Mouse (Mus musculus) CD4-positive helper T cell, adult 2 months (primary cell): ENCODE results near the gene Cyb5b.

ENCODE experiments used
- DNase-seq: peaks from one replicate; pipeline ENCODE4 v3.0.0-alpha.2; 2012; ENCODE audit warnings: low read depth, missing footprints, low spot score

The Cyb5b gene

GRCm38 (mm10) chr8:107130028-107130427 lies 20.4 kb upstream of the Cyb5b start:
- DNase-seq = no peak

- no peak for DNase-seq
These were observed 17.6 kb upstream of the Cyb5b start for GRCm38 (mm10) chr8:107132581-107133491.

DNA sequence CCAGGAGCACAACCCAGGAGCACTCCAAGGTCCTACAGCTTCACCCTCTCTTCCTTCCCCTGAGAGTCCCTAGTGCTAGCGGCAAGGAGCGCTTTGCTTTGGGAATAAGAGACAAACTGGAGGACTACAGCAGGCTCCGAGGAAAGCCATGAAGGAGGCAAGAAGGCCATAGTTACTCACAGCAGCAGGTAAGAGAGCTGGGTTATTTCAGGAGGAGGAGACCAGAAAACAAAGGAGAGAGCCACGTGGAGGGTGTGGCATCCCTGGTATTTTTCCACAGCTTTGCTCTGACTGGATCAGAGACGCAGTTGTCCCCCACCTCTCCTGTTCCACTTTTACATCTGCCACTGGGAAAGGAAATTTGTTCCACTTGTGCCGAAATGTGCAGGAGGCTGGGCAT lies 16.6 kb upstream of the Cyb5b start:
- DNase-seq = no peak

DNA sequence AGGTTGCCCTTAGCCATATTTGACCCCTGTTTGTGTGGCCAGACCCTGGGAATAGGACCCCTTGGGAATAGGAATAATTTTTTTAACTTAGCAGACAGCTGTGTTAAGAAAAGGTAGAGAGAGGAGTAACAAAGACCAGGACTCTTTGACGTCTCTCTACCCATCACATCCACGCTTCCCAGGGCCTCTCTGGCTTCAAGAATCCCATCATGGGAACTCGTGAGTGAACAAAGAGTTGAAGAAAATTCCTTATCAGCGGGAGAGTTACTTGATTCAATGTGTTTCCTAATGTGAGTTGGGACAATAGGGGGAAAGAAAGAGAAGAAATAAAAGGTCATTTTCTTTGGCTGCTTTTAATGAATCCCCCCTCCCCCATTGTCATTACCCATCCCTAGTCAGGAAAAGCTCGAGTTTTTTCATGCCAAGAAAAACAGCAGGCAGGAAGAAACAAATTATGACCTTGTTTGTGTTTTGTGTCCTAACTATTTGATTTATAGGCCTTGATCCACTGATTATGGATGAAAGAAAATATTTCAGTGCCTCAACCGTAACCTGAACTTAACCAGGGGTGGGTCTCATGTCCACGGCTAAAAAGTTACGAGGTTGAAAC lies 14.3 kb upstream of the Cyb5b start:
- no peak for DNase-seq

- no peak for DNase-seq
These were observed 12.8 kb upstream of the Cyb5b start for GRCm38 (mm10) chr8:107137591-107137990.

GRCm38 (mm10) chr8:107138338-107138737 lies 12.1 kb upstream of the Cyb5b start:
- DNase-seq = no peak

GRCm38 (mm10) chr8:107139704-107140470 lies 10.6 kb upstream of the Cyb5b start:
- no peak for DNase-seq

DNA sequence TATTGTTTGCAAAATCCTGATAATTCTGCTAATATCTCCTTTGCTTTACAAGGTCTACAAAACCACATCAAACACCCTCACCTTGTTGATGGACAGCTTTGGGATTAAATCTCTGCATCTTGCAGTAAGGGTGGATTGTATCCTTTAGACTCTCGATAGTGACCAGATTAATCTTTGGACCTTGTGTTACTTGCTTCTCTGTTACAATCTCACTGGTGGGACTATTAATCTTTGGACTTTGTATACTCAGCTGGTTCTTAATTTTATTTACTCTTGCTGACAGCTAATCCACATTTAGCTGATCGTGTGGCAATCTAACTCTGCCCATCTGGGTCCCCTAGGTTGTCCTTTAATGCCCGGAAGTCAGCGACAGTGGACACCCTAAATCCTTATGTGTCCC lies 7.9 kb upstream of the Cyb5b start:
- no peak for DNase-seq

- no peak for DNase-seq
These were observed 6.9 kb upstream of the Cyb5b start for GRCm38 (mm10) chr8:107143501-107143900.

DNA sequence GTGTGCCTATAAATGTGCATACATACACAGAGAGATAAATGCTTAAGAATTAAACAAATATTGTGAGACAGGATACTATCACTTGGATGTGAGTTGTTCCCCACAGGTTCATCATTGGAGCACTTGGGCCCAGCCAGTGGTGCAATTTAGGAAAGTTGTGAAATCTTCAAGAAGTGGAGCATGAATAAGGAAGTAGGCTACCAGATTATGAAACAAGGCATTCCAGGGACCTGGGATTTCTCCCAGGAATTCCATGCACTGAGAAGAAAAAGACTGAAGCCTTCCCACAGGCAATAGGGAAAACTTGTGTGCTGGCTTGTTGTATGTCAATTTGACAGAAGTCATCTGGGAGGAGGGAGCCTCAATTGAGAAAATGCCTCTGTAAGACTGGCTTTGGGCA lies 4.3 kb upstream of the Cyb5b start:
- DNase-seq = no peak

- DNase-seq = no peak
These were observed 1.6 kb upstream of the Cyb5b start for GRCm38 (mm10) chr8:107148802-107149201.

DNA sequence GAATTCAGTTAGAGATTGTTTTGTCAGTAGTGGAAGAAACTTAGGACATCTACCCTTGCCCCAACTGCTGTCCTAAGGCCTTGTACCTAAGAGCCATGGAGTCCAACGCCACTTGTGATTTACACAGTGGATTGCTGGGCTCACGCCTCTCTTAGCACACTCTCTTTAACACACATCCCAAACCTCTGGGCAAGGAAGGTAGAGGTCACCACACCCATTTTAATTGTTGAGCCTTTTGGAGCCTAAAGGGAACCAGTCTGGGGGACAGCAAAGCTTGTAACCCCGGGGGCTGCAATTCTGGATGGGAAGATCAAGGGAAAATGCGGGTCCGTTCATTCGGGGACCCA lies 410 bp upstream of the Cyb5b start:
- DNase-seq = no peak

DNA sequence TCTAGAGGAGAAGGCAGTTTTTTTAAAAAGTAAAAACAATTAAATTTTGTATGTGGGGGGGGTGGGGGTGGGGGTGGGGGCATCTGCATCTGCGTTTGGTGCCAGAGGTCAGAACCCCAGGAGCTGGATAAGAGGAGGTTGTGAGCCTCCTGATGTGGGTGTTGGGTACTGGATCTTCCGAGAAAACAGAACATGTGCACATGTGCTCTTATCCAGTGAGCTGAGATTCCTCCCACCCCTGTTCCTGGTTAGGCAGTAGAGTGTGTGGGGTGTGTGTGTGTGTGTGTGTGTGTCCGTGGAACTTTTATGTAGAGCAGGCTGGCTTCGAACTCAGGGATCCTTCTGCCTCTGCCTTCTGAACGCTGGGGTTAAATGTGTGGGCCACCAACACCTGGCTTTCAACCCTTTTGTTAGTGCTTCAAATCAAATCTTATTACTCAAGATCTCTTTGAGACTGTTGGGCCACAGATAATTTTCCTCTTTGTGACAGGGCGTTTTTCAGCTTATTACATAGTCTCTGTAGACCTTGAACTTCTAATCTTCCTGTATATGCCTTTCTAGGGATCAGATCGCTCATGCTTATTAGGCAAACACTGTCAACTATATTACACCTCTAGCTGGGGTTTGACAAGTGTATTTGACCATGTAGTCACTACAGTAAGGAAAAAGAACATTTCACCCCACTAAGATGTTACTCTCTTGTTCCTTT lies 926 bp downstream of the Cyb5b start:
- DNase-seq = peak; percentile 16

GRCm38 (mm10) chr8:107153326-107154210 lies 3.1 kb downstream of the Cyb5b start:
- no peak for DNase-seq

DNA sequence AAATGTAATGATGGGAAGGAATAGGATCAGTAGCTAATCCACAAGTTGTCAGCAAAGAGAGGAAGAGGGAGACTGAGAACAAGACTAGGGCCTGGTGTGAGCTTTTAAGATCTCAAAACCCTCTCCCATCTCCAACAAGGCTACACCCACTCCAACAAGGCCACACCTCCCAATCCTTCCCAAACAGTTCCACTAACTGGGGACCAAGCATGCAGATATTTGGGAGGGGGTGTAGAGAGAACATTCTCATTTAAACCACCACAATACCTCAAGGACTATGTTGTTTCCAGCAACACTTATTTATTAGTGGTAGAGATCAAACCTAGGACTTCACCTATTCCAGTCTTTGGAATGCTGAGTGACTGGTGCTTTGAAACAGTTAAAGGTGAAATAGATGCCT lies 6.4 kb downstream of the Cyb5b start:
- no peak for DNase-seq

DNA sequence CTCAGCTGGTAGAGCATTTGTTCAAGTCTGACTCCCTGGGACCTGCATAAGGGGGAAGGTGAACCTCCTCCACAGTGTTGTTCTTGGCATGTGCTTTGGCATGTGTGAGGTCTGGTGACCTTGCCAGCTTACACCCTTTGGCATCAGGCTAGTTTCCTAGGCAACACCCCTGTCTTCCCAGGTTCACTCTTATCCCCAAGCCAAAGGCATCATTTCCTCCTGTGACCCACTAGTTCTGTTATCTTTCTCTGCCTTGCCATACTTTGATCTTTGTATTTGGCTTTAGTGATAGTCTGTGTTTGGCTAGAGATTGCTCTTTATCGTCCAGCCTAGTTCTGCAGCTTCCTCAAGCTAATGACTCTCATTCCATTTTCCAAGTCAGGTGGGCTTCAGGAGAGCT lies 7.4 kb downstream of the Cyb5b start:
- no peak for DNase-seq

DNA sequence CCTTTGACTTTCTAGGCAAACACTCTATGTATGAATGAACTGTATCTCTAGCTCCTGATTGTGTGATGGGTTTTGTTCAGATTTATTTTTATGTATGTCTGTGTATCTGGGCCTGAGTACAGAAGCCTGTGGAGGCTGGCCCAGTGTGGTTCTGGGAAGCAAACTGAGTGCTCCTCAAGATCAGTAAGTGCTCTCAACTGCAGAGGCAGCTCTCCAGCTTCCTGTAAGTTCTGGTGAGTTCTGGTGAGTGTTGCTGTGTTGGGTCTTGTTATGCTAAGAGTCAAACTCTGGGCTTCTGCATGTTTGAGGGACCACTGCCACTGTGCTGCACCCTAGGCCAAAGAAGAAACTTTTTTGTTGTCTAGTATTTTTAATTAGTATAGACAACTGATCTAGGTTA lies 8.4 kb downstream of the Cyb5b start:
- no peak for DNase-seq

GRCm38 (mm10) chr8:107164251-107164773 lies 13.9 kb downstream of the Cyb5b start:
- DNase-seq = peak; percentile 44

- DNase-seq = no peak
These were observed 15.3 kb downstream of the Cyb5b start for GRCm38 (mm10) chr8:107165745-107166144.

DNA sequence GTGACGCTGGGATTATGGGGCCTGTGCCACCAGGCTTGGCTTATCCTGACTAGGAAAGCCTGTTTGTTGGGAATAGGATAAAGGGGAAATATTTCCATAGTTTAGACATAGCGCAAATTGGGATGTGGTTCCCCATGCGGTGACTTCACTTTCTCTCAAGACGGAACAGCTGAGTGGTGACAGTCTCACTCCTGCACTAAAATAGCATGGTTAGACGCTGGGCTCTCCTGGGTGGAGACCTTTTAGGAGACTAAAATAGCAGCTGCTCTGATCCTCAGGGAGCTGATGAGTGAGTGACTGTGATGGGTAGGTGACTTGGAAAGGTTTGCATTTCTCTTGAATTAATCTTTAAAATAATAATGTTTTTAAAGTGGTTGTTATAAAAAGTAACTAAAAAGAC lies 17.4 kb downstream of the Cyb5b start:
- DNase-seq = no peak

DNA sequence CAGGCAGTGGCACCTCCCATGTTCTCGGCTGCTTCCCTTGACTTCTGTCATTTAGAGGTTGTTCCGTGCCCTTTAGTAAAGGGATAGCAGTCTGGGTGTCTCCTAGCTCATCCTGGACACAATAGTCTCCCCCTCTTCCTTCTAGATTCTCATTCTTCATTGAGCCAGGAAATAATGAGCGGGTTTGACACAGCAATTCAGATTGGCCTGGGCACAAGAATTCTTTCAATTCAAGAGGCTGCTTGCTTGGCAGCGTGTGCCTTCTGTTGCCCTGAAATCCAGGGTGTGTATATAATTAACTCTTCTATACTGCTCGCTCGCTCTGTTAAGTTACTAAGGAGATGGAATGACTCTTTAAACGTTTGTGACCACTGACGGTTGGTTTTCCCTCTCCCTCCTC lies 21.7 kb downstream of the Cyb5b start:
- no peak for DNase-seq
